Mouse (Mus musculus): ENCODE data around the gene D6Ertd527e.
A peak's percentile ranks its signal among the peaks of the same experiment; 100 is the strongest.
"Not testable (repeated sequence)": the region's sequence is repeated elsewhere in the genome, so short reads cannot be mapped to it uniquely, and the experiment has no call there.

The D6Ertd527e gene

GRCm38 (mm10) chr6:87104123-87104796, at the start of gene D6Ertd527e:
Gene D6Ertd527e, plus strand, starts transcription at chr6:87104746.
- DNase-seq = no peak

GRCm38 (mm10) chr6:87059754-87060153, 44.8 kb upstream of the D6Ertd527e start:
- no peak for DNase-seq

GRCm38 (mm10) chr6:87063586-87063985, 41.0 kb upstream of the D6Ertd527e start:
- DNase-seq = no peak

- DNase-seq = no peak
Measured at GRCm38 (mm10) chr6:87068209-87068608, 36.3 kb upstream of the D6Ertd527e start.

- DNase-seq = peak; percentile 34
Measured at GRCm38 (mm10) chr6:87069195-87069900, 35.2 kb upstream of the D6Ertd527e start.

- DNase-seq = no peak
Measured at GRCm38 (mm10) chr6:87070641-87071040, 33.9 kb upstream of the D6Ertd527e start.

GRCm38 (mm10) chr6:87072759-87073158, 31.8 kb upstream of the D6Ertd527e start:
- no peak for DNase-seq

GRCm38 (mm10) chr6:87075092-87075685, 29.4 kb upstream of the D6Ertd527e start:
- no peak for DNase-seq

- DNase-seq = no peak
Measured at GRCm38 (mm10) chr6:87079457-87079856, 25.1 kb upstream of the D6Ertd527e start.

- no peak for DNase-seq
Measured at GRCm38 (mm10) chr6:87085026-87085425, 19.5 kb upstream of the D6Ertd527e start.

GRCm38 (mm10) chr6:87088356-87088755, 16.2 kb upstream of the D6Ertd527e start:
- DNase-seq = no peak

GRCm38 (mm10) chr6:87090877-87091276, 13.7 kb upstream of the D6Ertd527e start:
- DNase-seq = no peak

GRCm38 (mm10) chr6:87092476-87092875, 12.1 kb upstream of the D6Ertd527e start:
- no peak for DNase-seq

- not testable (repeated sequence) for DNase-seq
Measured at GRCm38 (mm10) chr6:87093631-87094030, 10.9 kb upstream of the D6Ertd527e start.

GRCm38 (mm10) chr6:87099261-87099660, 5.3 kb upstream of the D6Ertd527e start:
- DNase-seq = no peak

- no peak for DNase-seq
Measured at GRCm38 (mm10) chr6:87099671-87100296, 4.8 kb upstream of the D6Ertd527e start.

GRCm38 (mm10) chr6:87100297-87101020, 4.1 kb upstream of the D6Ertd527e start:
- DNase-seq = no peak

GRCm38 (mm10) chr6:87101281-87101954, 3.1 kb upstream of the D6Ertd527e start:
- peak; percentile 96 for DNase-seq

GRCm38 (mm10) chr6:87101955-87102353, 2.6 kb upstream of the D6Ertd527e start:
- DNase-seq = no peak

- peak; percentile 46 for DNase-seq
Measured at GRCm38 (mm10) chr6:87102421-87102911, 2.1 kb upstream of the D6Ertd527e start.

- no peak for DNase-seq
Measured at GRCm38 (mm10) chr6:87103314-87103713, 1.2 kb upstream of the D6Ertd527e start.

- no peak for DNase-seq
Measured at GRCm38 (mm10) chr6:87111493-87111892, 6.9 kb downstream of the D6Ertd527e start.

Measured in lung, postnatal 14 days (tissue).